Mouse (Mus musculus): ENCODE results near the gene Bcl2l2.

- TF ChIP-seq POU5F1 (IDR thresholded peaks at IDR 0.05; ENCODE audit: borderline replicate concordance, low read length) = no peak
- no peak for TF ChIP-seq CTCF (conservative IDR thresholded peaks at IDR 0.05; ENCODE audit: low read length)
- TF ChIP-seq NANOG (IDR thresholded peaks at IDR 0.05; ENCODE audit: borderline replicate concordance, low read length) = no peak
Measured at GRCm38 (mm10) chr14:54927296-54927695, 44.1 kb downstream of the Bcl2l2 start.

Measured in E14TG2a.4 (cell line).